Mouse (Mus musculus): Measurements from ENCODE around the gene Ttyh3. TPM values are rescaled to one million over a fixed set of nuclear protein-coding genes. Genes with fewer than 3 reads are reported as not detected.

The Ttyh3 gene
- polyA plus RNA-seq, 1 experiment, result 59.6 TPM

GRCm38 (mm10) chr5:140652587-140652986 is 3.8 kb upstream of the Ttyh3 start:
- DNase-seq (ENCODE audit: low read depth), result no peak

- no peak for DNase-seq (ENCODE audit: low read depth)
These were observed 2.4 kb upstream of the Ttyh3 start for GRCm38 (mm10) chr5:140651231-140651630.

DNA sequence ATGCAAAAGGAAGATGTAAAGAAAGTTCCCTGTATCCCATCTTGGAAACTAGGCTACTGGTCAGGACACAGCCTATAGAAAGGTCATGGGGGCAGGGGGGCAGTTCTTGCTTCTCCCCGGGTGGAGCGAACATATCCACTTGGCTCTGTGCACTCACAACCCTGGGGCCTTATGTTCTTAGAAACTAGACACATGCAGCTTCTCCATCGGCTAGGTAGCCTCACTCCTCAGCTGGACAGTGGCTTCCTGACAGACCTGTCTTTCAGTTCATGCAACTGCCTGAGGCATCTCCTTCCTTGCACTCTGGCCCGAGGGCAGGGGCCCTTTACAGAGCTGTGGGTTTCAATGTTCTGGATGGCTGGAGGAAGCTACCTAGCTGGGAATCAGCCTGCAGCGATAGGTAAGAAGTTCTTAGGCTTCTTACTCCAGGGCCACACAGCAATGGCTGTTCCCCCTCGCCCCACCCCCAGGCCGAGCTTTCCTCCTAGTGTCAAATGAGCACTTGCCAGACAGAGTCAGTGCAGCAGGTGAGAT is 1.1 kb upstream of the Ttyh3 start:
- no peak for DNase-seq (ENCODE audit: low read depth)

- DNase-seq (ENCODE audit: low read depth), result no peak
These were observed 353 bp upstream of the Ttyh3 start for GRCm38 (mm10) chr5:140649101-140649667.

DNA sequence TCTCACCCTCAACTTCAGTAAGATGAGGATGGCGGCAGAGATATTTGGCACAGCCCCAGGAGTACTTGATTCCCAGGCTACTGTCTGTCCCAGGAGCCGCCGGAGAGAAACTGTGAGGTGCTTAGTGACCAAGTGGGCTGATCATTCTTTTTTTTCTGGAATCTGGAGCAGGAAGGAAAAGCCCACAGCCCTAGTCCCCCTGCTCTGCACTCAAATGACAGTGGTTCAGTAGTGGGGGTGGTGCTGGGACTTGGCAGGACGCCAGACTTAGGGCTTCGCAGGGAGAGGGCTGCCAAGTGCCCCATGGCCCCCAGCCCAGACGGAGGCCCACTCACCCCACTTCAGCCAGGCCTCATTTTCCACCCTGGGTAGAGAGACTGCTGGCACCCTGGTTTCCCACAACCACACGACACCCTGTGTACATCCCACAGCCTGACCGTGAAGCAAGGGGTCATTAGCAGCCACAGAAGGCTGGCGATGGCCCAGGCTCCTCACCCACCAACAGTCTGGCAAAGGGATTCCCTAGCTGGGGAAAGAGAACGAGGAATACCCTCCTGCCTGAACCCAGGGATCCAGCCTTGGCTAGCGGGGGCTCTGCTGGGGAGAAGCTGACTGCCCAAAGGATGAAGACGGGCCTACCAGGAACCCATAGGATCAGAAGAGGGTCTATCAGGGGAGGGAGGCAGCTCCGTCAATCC is 861 bp downstream of the Ttyh3 start:
- DNase-seq (ENCODE audit: low read depth), result no peak

DNA sequence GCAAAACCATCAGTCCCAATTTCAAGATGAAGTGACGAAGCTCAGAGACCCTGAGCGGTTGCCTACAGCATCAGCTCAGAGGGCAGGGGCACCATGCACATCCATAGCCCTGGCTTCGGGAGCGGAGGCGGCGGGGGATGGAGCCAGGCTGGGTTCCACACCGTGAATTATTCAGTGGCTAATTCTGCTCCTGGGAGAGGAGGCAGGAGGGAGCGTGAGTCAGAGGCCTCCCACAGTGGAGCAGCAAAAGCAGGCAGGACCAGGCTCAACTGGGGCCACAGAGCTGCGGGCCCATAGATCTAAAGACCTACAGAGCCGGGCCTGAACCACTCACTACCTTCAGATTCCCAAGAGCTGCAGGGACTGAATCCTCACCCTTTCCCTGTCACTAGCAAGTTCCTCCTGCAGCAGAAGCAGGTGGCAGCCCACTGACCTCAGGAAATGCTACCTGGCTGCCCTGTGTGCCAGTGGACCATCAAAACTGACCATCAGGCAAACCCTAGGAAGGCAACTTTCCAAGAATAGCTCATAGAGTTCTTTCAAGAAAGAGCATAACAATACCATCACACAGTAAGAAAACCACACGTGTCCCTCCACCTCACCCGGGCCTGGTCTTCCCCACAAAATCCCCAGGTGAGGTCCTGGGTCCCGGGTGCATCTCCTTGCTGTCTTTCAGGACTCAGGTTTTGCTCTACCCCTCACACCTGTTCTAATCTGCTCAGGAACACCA is 1.6 kb downstream of the Ttyh3 start:
- no peak for DNase-seq (ENCODE audit: low read depth)

GRCm38 (mm10) chr5:140646171-140646570 is 2.7 kb downstream of the Ttyh3 start:
- no peak for DNase-seq (ENCODE audit: low read depth)

GRCm38 (mm10) chr5:140645454-140645853 is 3.4 kb downstream of the Ttyh3 start:
- no peak for DNase-seq (ENCODE audit: low read depth)

DNA sequence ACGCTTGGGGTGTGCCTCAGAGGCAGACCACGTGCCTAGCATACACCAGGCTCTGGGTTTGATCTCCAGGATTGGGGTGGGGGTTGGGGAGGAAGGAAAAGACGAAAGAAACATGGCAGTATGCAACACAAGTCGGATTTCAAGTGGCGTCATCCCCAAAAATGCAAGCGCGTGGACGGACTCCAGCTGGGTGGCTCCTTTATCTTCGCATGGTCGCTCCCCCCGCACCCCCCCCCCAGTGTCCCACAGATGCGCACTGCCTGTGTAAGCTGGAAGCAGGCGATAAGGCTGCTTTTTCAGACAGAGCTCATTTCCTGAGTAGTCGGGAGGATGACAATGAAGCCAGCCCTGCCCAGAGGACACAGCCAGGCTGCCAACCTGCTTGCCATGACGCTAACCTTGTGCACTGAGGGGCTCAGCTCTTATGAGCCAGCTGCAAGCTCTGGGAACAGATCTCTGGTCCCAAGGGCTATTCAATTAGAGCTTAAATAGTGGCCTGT is 4.1 kb downstream of the Ttyh3 start:
- DNase-seq (ENCODE audit: low read depth), result no peak

GRCm38 (mm10) chr5:140644263-140644662 is 4.6 kb downstream of the Ttyh3 start:
- DNase-seq (ENCODE audit: low read depth), result no peak

GRCm38 (mm10) chr5:140642076-140642475 is 6.8 kb downstream of the Ttyh3 start:
- DNase-seq (ENCODE audit: low read depth), result no peak

GRCm38 (mm10) chr5:140641254-140641928 is 7.4 kb downstream of the Ttyh3 start:
- no peak for DNase-seq (ENCODE audit: low read depth)

GRCm38 (mm10) chr5:140640812-140641211 is 8.0 kb downstream of the Ttyh3 start:
- DNase-seq (ENCODE audit: low read depth), result no peak

GRCm38 (mm10) chr5:140639871-140640270 is 9.0 kb downstream of the Ttyh3 start:
- no peak for DNase-seq (ENCODE audit: low read depth)

DNA sequence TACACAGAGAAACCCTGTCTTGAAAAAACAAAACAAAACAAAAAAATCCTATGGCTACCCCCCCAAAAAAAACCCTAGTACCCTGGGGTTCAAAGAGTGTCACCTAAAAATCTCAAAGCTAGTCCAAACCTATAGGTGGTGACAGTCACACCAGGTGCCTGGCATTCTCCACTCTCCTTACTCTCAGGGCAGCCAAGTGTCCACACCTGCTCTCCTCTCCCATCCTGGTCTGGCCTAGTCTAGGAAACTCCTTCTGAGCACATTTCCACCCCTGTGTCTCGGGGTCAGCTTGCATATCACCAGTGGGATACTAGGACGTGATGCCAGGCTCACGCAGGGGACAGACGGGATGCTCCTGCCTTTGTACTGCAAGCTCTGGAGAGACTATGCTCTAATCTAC is 9.5 kb downstream of the Ttyh3 start:
- DNase-seq (ENCODE audit: low read depth), result no peak

GRCm38 (mm10) chr5:140638484-140638883 is 10.3 kb downstream of the Ttyh3 start:
- no peak for DNase-seq (ENCODE audit: low read depth)

DNA sequence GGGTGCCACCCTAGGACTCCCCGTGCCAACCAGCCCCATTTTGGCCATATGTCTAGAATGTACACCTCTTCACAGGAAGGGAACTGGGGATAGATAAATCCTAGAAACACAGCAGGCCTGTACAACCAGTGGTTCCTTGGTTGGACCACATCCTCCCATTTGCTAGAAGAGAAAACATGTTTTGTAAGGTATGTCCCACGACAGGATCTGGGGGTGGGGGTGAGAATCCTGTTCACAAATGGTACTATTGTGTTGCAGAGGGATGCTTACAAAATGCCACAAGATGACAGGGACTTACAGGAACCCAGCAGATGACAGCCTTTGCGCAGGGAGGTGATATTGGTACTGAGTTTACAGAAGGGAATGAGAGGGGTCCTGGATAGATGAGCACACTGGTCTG is 10.8 kb downstream of the Ttyh3 start:
- no peak for DNase-seq (ENCODE audit: low read depth)

GRCm38 (mm10) chr5:140637058-140637410 is 11.8 kb downstream of the Ttyh3 start:
- no peak for DNase-seq (ENCODE audit: low read depth)

DNA sequence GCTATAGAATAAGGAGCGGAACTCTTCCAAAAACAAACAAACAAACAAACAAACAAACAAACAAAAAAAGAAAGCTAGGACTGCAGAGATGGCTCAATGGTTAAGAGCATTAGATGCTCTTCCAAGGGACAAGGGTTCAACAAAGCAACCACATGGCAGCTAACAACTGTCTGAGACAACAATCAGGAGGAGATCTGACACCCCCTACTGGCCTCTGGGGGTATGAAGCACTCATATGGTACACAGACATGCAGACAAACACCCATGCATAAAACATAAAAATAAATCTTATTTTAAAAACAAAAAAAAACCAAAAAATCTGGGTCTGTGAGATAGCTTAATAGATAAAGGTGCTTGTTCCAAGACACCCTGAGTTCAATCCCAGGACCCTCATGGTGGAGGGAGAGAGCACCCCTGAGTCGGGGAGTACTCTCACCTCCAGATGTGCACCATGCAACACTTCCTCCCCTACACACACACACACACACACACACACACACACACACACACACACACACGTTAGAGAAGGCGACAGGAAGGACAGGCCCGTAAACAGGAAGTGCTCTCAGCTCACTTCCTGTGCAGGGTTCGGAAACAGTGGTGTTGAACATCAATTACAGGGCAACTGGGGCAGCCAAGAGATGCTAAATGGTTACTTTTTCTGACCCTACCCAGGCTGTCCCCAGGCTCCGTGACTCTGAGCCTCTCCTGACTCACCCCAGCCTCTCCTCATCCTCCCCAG is 12.3 kb downstream of the Ttyh3 start:
- DNase-seq (ENCODE audit: low read depth), result no peak

DNA sequence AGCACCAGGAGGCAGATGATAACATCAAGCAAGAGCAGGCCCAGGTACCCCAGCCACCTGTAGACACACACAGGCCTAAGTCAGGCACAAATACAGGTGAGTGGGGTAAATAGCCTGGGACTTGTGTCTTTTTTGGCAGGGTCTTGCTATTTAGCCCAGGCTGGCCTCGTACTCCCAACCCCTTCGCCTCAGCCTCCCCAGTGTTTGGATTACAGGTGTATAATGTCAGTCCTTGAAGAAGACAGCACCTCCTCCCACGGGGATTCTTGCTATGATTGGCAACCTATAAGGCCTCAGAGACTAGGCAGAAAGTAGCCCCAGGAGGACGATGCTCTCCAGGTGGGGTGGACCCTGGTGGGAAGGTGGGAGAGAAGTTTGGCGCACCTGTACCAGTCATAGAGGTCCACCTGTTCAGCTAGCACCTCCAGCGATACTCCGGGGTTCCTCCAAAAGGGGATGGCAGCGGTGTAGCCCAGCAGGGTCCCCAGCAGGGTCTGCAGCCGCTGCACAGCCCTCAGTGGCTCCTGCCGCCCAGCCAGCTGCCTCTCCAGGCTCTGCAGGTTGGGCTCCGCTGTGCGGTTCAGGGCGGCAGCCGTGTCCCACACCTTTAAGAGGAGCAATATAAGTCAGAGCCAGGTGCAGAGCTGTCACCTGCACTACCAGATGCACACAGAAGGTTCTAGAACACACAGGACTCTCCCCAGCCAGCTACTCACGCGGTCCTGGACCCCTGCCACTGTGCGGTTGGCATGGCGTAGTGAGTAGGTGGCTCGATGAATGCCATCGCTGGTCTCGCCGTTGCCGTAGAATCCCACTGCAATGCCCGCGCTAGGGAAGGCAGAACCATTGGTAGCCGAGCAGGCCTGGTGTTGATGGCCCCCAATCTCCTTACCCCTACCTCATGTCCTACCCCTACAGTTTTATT is 13.8 kb downstream of the Ttyh3 start:
- no peak for DNase-seq (ENCODE audit: low read depth)
